Mouse (Mus musculus) hematopoietic stem cell, adult 5-6 weeks (primary cell): ENCODE data around the gene Neurl1a. TPM values are rescaled to one million over a fixed set of nuclear protein-coding genes. Genes with fewer than 3 reads are reported as not detected.
A peak's percentile ranks its signal among the peaks of the same experiment; 100 is the strongest.

Experiments used
- ATAC-seq, 2 experiments: fragments of 125-278 bp in 1 of 2; replicated peaks in 1 of 2; 2 replicates each; pipeline ENCODE4 v1.8.0; 2016 to 2017; ENCODE audit warnings: inconsistent platforms in 2 of 2, mild to moderate bottlenecking in 2 of 2, moderate number of reproducible peaks in 2 of 2, low read depth in 1 of 2, moderate TSS enrichment in 1 of 2; ENCODE audit not compliant: low FRiP score in 2 of 2, poor library complexity in 2 of 2, severe bottlenecking in 2 of 2, insufficient read depth in 1 of 2, low TSS enrichment in 1 of 2
- total RNA-seq: library from RNA; stranded (forward); fragments of 172-1452, 232-1000 nt; gene quantifications from 2 replicates; pipeline ENCODE4 v1.2.3, GENCODE M21; 2017

Neurl1a gene
- total RNA-seq, 1 experiment from 2014 or later: not detected

GRCm38 (mm10) chr19:47224743-47225142 lies 46.1 kb downstream of the Neurl1a start:
- ATAC-seq: peak; percentile 42 to 51

- no peak for ATAC-seq
Observed at GRCm38 (mm10) chr19:47225791-47226190, 47.2 kb downstream of the Neurl1a start.

- ATAC-seq: peak in 1 of 2 experiments; percentile 49; a peak in 2 of 4 replicates
Observed at GRCm38 (mm10) chr19:47228725-47229252, 50.2 kb downstream of the Neurl1a start.

- ATAC-seq: no peak
Observed at GRCm38 (mm10) chr19:47229461-47229860, 50.8 kb downstream of the Neurl1a start.

GRCm38 (mm10) chr19:47230082-47230481 lies 51.5 kb downstream of the Neurl1a start:
- no peak for ATAC-seq

- ATAC-seq: no peak
Observed at GRCm38 (mm10) chr19:47230682-47231081, 52.1 kb downstream of the Neurl1a start.

GRCm38 (mm10) chr19:47231389-47231788 lies 52.8 kb downstream of the Neurl1a start:
- no peak for ATAC-seq

- no peak for ATAC-seq
Observed at GRCm38 (mm10) chr19:47232077-47232865, 53.7 kb downstream of the Neurl1a start.

GRCm38 (mm10) chr19:47233087-47233486 lies 54.5 kb downstream of the Neurl1a start:
- ATAC-seq: no peak

GRCm38 (mm10) chr19:47240076-47240475 lies 61.5 kb downstream of the Neurl1a start:
- no peak for ATAC-seq

- ATAC-seq: no peak
Observed at GRCm38 (mm10) chr19:47240957-47241356, 62.3 kb downstream of the Neurl1a start.

GRCm38 (mm10) chr19:47242227-47242626 lies 63.6 kb downstream of the Neurl1a start:
- ATAC-seq: peak; percentile 57 to 63

- no peak for ATAC-seq
Observed at GRCm38 (mm10) chr19:47245512-47245911, 66.9 kb downstream of the Neurl1a start.

GRCm38 (mm10) chr19:47247791-47248190 lies 69.2 kb downstream of the Neurl1a start:
- no peak for ATAC-seq

- no peak for ATAC-seq
Observed at GRCm38 (mm10) chr19:47248296-47248695, 69.7 kb downstream of the Neurl1a start.

- no peak for ATAC-seq
Observed at GRCm38 (mm10) chr19:47248906-47249568, 70.4 kb downstream of the Neurl1a start.

- no peak for ATAC-seq
Observed at GRCm38 (mm10) chr19:47250931-47251330, 72.3 kb downstream of the Neurl1a start.

- no peak for ATAC-seq
Observed at GRCm38 (mm10) chr19:47253053-47253628, 74.5 kb downstream of the Neurl1a start.
